11 mouse cellular contexts compared by ENCODE assay signal in genomic region chr8:104375959-104376358, GRCm38 (mm10). TPM values are rescaled to one million over a fixed set of nuclear protein-coding genes. Genes with fewer than 3 reads are reported as not detected.
DNase-seq lines count a peak whose midpoint lies in the region; ATAC-seq and TF ChIP-seq lines count a peak whose summit lies in the region.
"Had no signal": no experiment of that assay in that cellular context is flagged by ENCODE, and none has a peak within 500 bp of the region (broad histone marks: within the 10 kb centered on the region; RNA-seq: fewer than 3 reads in every experiment).

No protein-coding gene starts in this region.

- H3K27ac ChIP-seq in cerebellum, adult 2 months (ENCODE audit: insufficient read depth, low read length): peak overlapping the region; percentile 18; the same call in 1 of the 2 replicates
- H3K27ac ChIP-seq in hindbrain, embryonic 10.5 days: peak overlapping the region; percentile 66
- no peak overlapping the region for H3K27ac ChIP-seq in hindbrain, embryonic 14.5 days
- H3K27ac ChIP-seq: hindbrain, embryonic 15.5 days had no signal

- H3K4me2 ChIP-seq in hindbrain, embryonic 14.5 days (replicated peaks): no peak overlapping the region
- H3K4me2 ChIP-seq: hindbrain, embryonic 15.5 days had no signal

- WGBS in cerebellum, adult 2 months: 54% methylated on average over 5 of the region's 5 CpGs
- 55% methylated on average over 5 of the region's 5 CpGs for WGBS in hindbrain, embryonic 10.5 days
- WGBS in hindbrain, embryonic 14.5 days: 40% methylated on average over 5 of the region's 5 CpGs

- H3K4me3 ChIP-seq in cerebellum, adult 2 months (replicated peaks; ENCODE audit: insufficient read depth, low read depth, low read length): no peak overlapping the region
- H3K4me3 ChIP-seq in hindbrain, embryonic 10.5 days: no peak overlapping the region
- no peak overlapping the region for H3K4me3 ChIP-seq in hindbrain, embryonic 14.5 days (replicated peaks; ENCODE audit: low read length)
- H3K4me3 ChIP-seq: hindbrain, embryonic 15.5 days had no signal

- H3K27me3 ChIP-seq in cerebellum, adult 2 months (ENCODE audit: control insufficient read depth, insufficient read depth, low read length): no peaks in the 10 kb centered on the region
- H3K27me3 ChIP-seq in hindbrain, embryonic 10.5 days (ENCODE audit: insufficient read depth, poor library complexity, severe bottlenecking): no peaks in the 10 kb centered on the region
- H3K27me3 ChIP-seq in hindbrain, embryonic 14.5 days (ENCODE audit: control insufficient read depth, insufficient read depth, low read length): no peaks in the 10 kb centered on the region
- H3K27me3 ChIP-seq: hindbrain, embryonic 15.5 days had no signal

- no peak for ATAC-seq in hindbrain, embryonic 14.5 days (ENCODE audit: low FRiP score)
- no peak for ATAC-seq in megakaryocyte progenitor cell, adult 5-6 weeks (replicated peaks; ENCODE audit: poor library complexity)

- peaks cover 40% of the 10 kb centered on the region for H3K4me1 ChIP-seq in cerebellum, adult 2 months (ENCODE audit: control insufficient read depth, insufficient read depth, low read length)
- peaks cover 60% of the 10 kb centered on the region for H3K4me1 ChIP-seq in hindbrain, embryonic 10.5 days (replicated peaks)
- H3K4me1 ChIP-seq in hindbrain, embryonic 14.5 days (replicated peaks; ENCODE audit: control insufficient read depth, insufficient read depth, low read length): peaks cover 19% of the 10 kb centered on the region

- no peak overlapping the region for H3K9ac ChIP-seq in hindbrain, embryonic 14.5 days
- H3K9ac ChIP-seq: hindbrain, embryonic 15.5 days had no signal

- H3K36me3 ChIP-seq in hindbrain, embryonic 10.5 days: no peaks in the 10 kb centered on the region
- H3K36me3 ChIP-seq in hindbrain, embryonic 14.5 days (replicated peaks; ENCODE audit: control insufficient read depth, insufficient read depth): no peaks in the 10 kb centered on the region
- H3K36me3 ChIP-seq: hindbrain, embryonic 15.5 days had no signal

- no peaks in the 10 kb centered on the region for H3K9me3 ChIP-seq in hindbrain, embryonic 10.5 days
- H3K9me3 ChIP-seq in hindbrain, embryonic 14.5 days (ENCODE audit: control insufficient read depth, low read length): no peaks in the 10 kb centered on the region
- H3K9me3 ChIP-seq: hindbrain, embryonic 15.5 days had no signal

- TF ChIP-seq POLR2A in cerebellum, adult 2 months (IDR thresholded peaks at IDR 0.05; ENCODE audit: borderline replicate concordance, insufficient read depth, low read length): no peak

- DNase-seq in cerebellum, adult 2 months: no peak
- no peak for DNase-seq in cerebellum, adult 8-10 months
- no peak for DNase-seq in hindbrain, embryonic 10.5 days (ENCODE audit: low spot score)
- no peak for DNase-seq in hindbrain, embryonic 14.5 days (ENCODE audit: low spot score)
- peak; percentile 39 for DNase-seq in right cerebral cortex, adult 18-20 months
- no peak for DNase-seq in right cerebral cortex, adult 2 months (ENCODE audit: low spot score in 2 of 2)
- no peak for DNase-seq in MN1 (ENCODE audit: low spot score)
- DNase-seq: adrenal gland, adult 2 months; cerebellum, postnatal 14 days had no signal

- no peak for TF ChIP-seq CTCF in cerebellum, adult 2 months (IDR thresholded peaks at IDR 0.05; ENCODE audit: borderline replicate concordance, insufficient read depth, low read depth, low read length)

RNA-seq across cellular contexts. Expression of gene Cmtm4, which starts 19.6 kb away (rescaled TPM):
- 31.1 and 33.3 TPM in 2 replicates for polyA plus RNA-seq in cerebellum, adult 2 months (2012; rRNA removed)
- 1.9 TPM in 2 replicates for polyA plus RNA-seq in hindbrain, embryonic 10.5 days (2016; fragmentation: Nextera tagmentation; extraction: Ambion mirVana)
- polyA plus RNA-seq in hindbrain, embryonic 14.5 days (2014; fragmentation: Nextera tagmentation; extraction: Ambion mirVana): 3.5 and 3.8 TPM in 2 replicates
- 0.79 and 0.85 TPM in 2 replicates for total RNA-seq in megakaryocyte progenitor cell, adult 5-6 weeks (2015)
- total RNA-seq in megakaryocyte progenitor cell, adult 5-6 weeks (2017): 0.84 and 0.87 TPM in 2 replicates

RNA-seq across cellular contexts. Expression of gene Cmtm3, which starts 36.7 kb away (rescaled TPM):
- 16.9 and 18.6 TPM in 2 replicates for polyA plus RNA-seq in cerebellum, adult 2 months (2012; rRNA removed)
- polyA plus RNA-seq in hindbrain, embryonic 10.5 days (2016; fragmentation: Nextera tagmentation; extraction: Ambion mirVana): 76.5 and 83.1 TPM in 2 replicates
- 39.5 and 44.7 TPM in 2 replicates for polyA plus RNA-seq in hindbrain, embryonic 14.5 days (2014; fragmentation: Nextera tagmentation; extraction: Ambion mirVana)
- 28.2 and 39.9 TPM in 2 replicates for total RNA-seq in megakaryocyte progenitor cell, adult 5-6 weeks (2015)
- 12.0 and 21.6 TPM in 2 replicates for total RNA-seq in megakaryocyte progenitor cell, adult 5-6 weeks (2017)

RNA-seq across cellular contexts. Expression of gene Cmtm2b, which starts 53.9 kb away (rescaled TPM):
- not detected in 2 replicates for polyA plus RNA-seq in cerebellum, adult 2 months (2012; rRNA removed)
- polyA plus RNA-seq in hindbrain, embryonic 10.5 days (2016; fragmentation: Nextera tagmentation; extraction: Ambion mirVana): not detected in 2 replicates
- polyA plus RNA-seq in hindbrain, embryonic 14.5 days (2014; fragmentation: Nextera tagmentation; extraction: Ambion mirVana): not detected in 2 replicates
- total RNA-seq in megakaryocyte progenitor cell, adult 5-6 weeks (2015): not detected in 2 replicates
- total RNA-seq in megakaryocyte progenitor cell, adult 5-6 weeks (2017): not detected in 2 replicates
- total RNA-seq: adrenal gland, adult 2 months had no signal
- polyA plus RNA-seq: adrenal gland, adult 2 months; hindbrain, embryonic 15.5 days had no signal

RNA-seq across cellular contexts. Expression of gene Gm11020, which starts 54.6 kb away (rescaled TPM):
- polyA plus RNA-seq in cerebellum, adult 2 months (2012; rRNA removed): not detected in 2 replicates
- not detected in 2 replicates for polyA plus RNA-seq in hindbrain, embryonic 10.5 days (2016; fragmentation: Nextera tagmentation; extraction: Ambion mirVana)
- polyA plus RNA-seq in hindbrain, embryonic 14.5 days (2014; fragmentation: Nextera tagmentation; extraction: Ambion mirVana): not detected in 2 replicates
- total RNA-seq in megakaryocyte progenitor cell, adult 5-6 weeks (2015): not detected in 2 replicates
- total RNA-seq in megakaryocyte progenitor cell, adult 5-6 weeks (2017): not detected in 2 replicates
- total RNA-seq: adrenal gland, adult 2 months had no signal
- polyA plus RNA-seq: adrenal gland, adult 2 months; hindbrain, embryonic 15.5 days had no signal
